Mouse (Mus musculus): ENCODE measurements around the gene Emc9. TPM values are rescaled to one million over a fixed set of nuclear protein-coding genes. Genes with fewer than 3 reads are reported as not detected.

The Emc9 gene
- polyA plus RNA-seq (2012; rRNA removed) (19.2 and 20.3 TPM in 2 replicates), polyA plus RNA-seq (2014; fragmentation: Nextera tagmentation; extraction: Ambion mirVana) (32.8 and 33.0 TPM in 2 replicates)

- no peaks in the 10 kb centered on the region for H3K9me3 ChIP-seq (ENCODE audit: control insufficient read depth, low read length)
- peaks cover 5% of the 10 kb centered on the region for H3K36me3 ChIP-seq (replicated peaks; ENCODE audit: control insufficient read depth, insufficient read depth, low read depth)
- DNase-seq (ENCODE audit: low read depth in 3 of 3, low spot score in 3 of 3) (peak; percentile 82 to 84 (median 83)), ATAC-seq (ENCODE audit: insufficient read depth) (peak; percentile 93)
- peaks cover 28 to 31% of the 10 kb centered on the region in 2 experiments for H3K4me1 ChIP-seq (replicated peaks; ENCODE audit: control insufficient read depth in 2 of 2, insufficient read depth in 2 of 2, low read length in 1 of 2)
- H3K27ac ChIP-seq: peak within 1 kb of the TSS; percentile 98
- peak; percentile 26 for TF ChIP-seq CTCF (IDR thresholded peaks at IDR 0.05; ENCODE audit: low read depth)
- TF ChIP-seq EP300 (IDR thresholded peaks at IDR 0.05; ENCODE audit: low read depth): peak; percentile 2; the same call in 1 of the 2 replicates
- under 1% methylated on average over 41 of the region's 43 CpGs for WGBS (ENCODE audit: insufficient replicate concordance)
- peak within 1 kb of the TSS; percentile 70 to 74 for H3K4me3 ChIP-seq (ENCODE audit: insufficient read depth in 1 of 2, low read depth in 2 of 2, low read length in 2 of 2)
- H3K4me2 ChIP-seq (ENCODE audit: low read depth): peak within 1 kb of the TSS; percentile 99
- H3K27me3 ChIP-seq (ENCODE audit: control insufficient read depth, insufficient read depth, low read length): no peaks in the 10 kb centered on the region
- H3K9ac ChIP-seq (replicated peaks): peak within 1 kb of the TSS; percentile 84
Observed at GRCm38 (mm10) chr14:55584702-55585565, at the start of gene Emc9. Emc9 (minus strand) TSS chr14:55585302.

GRCm38 (mm10) chr14:55629312-55629711 lies 44.2 kb upstream of the Emc9 start:
- Histone ChIP-seq H3K4me2 (ENCODE audit: low read depth) (no peak overlapping the region), H3K4me3 (ENCODE audit: insufficient read depth in 1 of 2, low read depth in 2 of 2, low read length in 2 of 2) (no peak overlapping the region), H3K4me1 (replicated peaks; ENCODE audit: control insufficient read depth in 2 of 2, insufficient read depth in 2 of 2, low read length in 1 of 2) (peaks cover 0 to 3% of the 10 kb centered on the region in 2 experiments; a peak in 1 of 4 replicates), H3K27ac (no peak overlapping the region), H3K27me3 (ENCODE audit: control insufficient read depth, insufficient read depth, low read length) (no peaks in the 10 kb centered on the region), H3K9ac (replicated peaks) (no peak overlapping the region), H3K9me3 (ENCODE audit: control insufficient read depth, low read length) (no peaks in the 10 kb centered on the region), H3K36me3 (replicated peaks; ENCODE audit: control insufficient read depth, insufficient read depth, low read depth) (peaks cover 35% of the 10 kb centered on the region)
- DNase-seq (ENCODE audit: low read depth in 3 of 3, low spot score in 3 of 3): no peak
- TF ChIP-seq EP300 (IDR thresholded peaks at IDR 0.05; ENCODE audit: low read depth): no peak
- TF ChIP-seq CTCF (IDR thresholded peaks at IDR 0.05; ENCODE audit: low read depth): peak; percentile 96
- 30% methylated on average over 5 of the region's 5 CpGs for WGBS (ENCODE audit: insufficient replicate concordance)
- no peak; the same call in 1 of the 2 replicates for ATAC-seq (ENCODE audit: insufficient read depth)

DNA sequence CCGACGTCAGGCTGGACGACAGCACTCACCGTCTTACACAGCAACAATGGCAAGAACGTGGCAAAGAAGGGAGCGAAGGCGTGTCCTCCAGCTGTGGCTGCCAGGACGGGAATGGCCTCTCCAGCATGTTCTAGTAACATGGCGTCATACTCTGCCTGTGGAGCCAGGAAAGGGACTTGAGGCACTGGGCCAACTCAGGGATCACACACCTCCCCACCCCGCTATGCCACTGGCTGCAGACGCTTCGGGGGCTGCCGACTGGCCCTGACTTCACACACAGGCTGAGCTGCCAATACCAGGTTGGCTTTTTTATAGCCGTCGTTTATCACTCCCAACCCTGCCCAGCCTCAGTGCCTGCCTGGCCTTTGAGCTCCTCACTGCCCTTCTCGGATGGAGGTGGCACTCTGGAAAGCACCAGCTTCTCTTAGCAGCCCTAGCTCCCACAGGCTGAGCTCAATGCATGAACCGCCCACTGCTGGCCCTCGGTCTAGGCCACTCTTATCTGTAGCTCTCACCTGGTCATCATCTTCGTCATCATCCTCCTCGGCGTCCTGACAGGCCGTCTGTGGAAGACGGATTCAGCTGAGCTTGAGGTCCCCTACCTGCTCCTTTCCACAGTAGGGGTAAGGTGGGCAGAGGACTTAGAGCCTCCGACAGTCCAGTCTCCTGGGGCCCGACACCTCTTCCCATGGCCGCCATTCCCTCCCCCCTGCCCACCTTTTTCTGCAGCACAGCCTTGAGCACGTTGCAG lies 43.1 kb upstream of the Emc9 start:
- H3K9me3 ChIP-seq (ENCODE audit: control insufficient read depth, low read length): no peaks in the 10 kb centered on the region
- DNase-seq (ENCODE audit: low read depth in 3 of 3, low spot score in 3 of 3) (no peak), ATAC-seq (ENCODE audit: insufficient read depth) (peak; percentile 39; the same call in 1 of the 2 replicates)
- 72% methylated on average over 27 of the region's 27 CpGs for WGBS (ENCODE audit: insufficient replicate concordance)
- H3K4me2 ChIP-seq (ENCODE audit: low read depth): no peak overlapping the region
- TF ChIP-seq EP300 (IDR thresholded peaks at IDR 0.05; ENCODE audit: low read depth) (no peak), CTCF (IDR thresholded peaks at IDR 0.05; ENCODE audit: low read depth) (no peak)
- H3K36me3 ChIP-seq (replicated peaks; ENCODE audit: control insufficient read depth, insufficient read depth, low read depth): peaks cover 35% of the 10 kb centered on the region
- no peak overlapping the region for H3K9ac ChIP-seq (replicated peaks)
- H3K4me3 ChIP-seq (ENCODE audit: insufficient read depth in 1 of 2, low read depth in 2 of 2, low read length in 2 of 2): no peak overlapping the region
- H3K27ac ChIP-seq: no peak overlapping the region
- H3K27me3 ChIP-seq (ENCODE audit: control insufficient read depth, insufficient read depth, low read length): no peaks in the 10 kb centered on the region
- H3K4me1 ChIP-seq (replicated peaks; ENCODE audit: control insufficient read depth in 2 of 2, insufficient read depth in 2 of 2, low read length in 1 of 2): peaks cover 0 to 3% of the 10 kb centered on the region in 2 experiments; a peak in 1 of 4 replicates

DNA sequence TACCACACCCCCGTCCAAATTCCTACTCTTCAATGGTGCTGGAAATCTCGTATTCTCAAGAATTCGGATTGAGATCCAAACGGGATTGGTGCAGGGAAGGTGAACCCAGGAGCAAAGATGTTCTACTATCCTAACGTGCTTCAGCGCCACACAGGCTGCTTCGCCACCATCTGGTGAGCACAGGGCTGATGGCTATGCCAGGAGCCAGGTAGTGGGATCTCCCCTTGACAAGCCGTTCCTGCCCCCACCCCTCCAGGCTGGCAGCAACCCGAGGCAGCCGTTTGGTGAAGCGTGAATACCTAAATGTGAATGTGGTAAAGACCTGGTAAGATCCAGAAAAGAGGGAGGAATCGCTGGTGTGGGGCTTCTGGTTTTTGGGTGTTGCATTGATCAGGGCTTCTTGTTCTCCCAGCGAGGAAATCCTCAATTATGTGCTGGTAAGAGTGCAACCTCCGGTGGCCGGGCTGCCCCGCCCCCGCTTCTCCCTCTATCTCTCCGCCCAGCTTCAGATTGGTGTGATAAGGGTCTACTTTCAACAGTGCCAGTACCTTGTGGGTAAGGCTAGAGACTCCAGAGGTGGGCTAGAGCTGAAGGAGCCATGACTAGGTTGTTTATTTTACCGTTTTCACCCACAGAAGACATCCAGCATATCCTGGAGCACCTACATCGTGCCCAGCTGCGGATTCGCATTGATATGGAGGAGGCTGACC lies 33.5 kb upstream of the Emc9 start:
- Histone ChIP-seq H3K36me3 (replicated peaks; ENCODE audit: control insufficient read depth, insufficient read depth, low read depth) (no peaks in the 10 kb centered on the region), H3K4me3 (ENCODE audit: insufficient read depth in 1 of 2, low read depth in 2 of 2, low read length in 2 of 2) (peak overlapping the region; percentile 30 to 37), H3K9ac (replicated peaks) (peak overlapping the region; percentile 49), H3K9me3 (ENCODE audit: control insufficient read depth, low read length) (no peaks in the 10 kb centered on the region), H3K27ac (no peak overlapping the region; the same call in 1 of the 2 replicates), H3K27me3 (ENCODE audit: control insufficient read depth, insufficient read depth, low read length) (no peaks in the 10 kb centered on the region), H3K4me2 (ENCODE audit: low read depth) (peak overlapping the region; percentile 69), H3K4me1 (replicated peaks; ENCODE audit: control insufficient read depth in 2 of 2, insufficient read depth in 2 of 2, low read length in 1 of 2) (peaks cover 19 to 25% of the 10 kb centered on the region in 2 experiments)
- DNase-seq (ENCODE audit: low read depth in 3 of 3, low spot score in 3 of 3) (peak; percentile 44 to 53 (median 48)), ATAC-seq (ENCODE audit: insufficient read depth) (peak; percentile 50)
- WGBS (ENCODE audit: insufficient replicate concordance): 17% methylated on average over 22 of the region's 22 CpGs
- TF ChIP-seq CTCF (IDR thresholded peaks at IDR 0.05; ENCODE audit: low read depth) (no peak), EP300 (IDR thresholded peaks at IDR 0.05; ENCODE audit: low read depth) (peak; percentile 61; the same call in 1 of the 2 replicates)
